Mouse (Mus musculus): ENCODE data around the gene Lamp1.

DNA sequence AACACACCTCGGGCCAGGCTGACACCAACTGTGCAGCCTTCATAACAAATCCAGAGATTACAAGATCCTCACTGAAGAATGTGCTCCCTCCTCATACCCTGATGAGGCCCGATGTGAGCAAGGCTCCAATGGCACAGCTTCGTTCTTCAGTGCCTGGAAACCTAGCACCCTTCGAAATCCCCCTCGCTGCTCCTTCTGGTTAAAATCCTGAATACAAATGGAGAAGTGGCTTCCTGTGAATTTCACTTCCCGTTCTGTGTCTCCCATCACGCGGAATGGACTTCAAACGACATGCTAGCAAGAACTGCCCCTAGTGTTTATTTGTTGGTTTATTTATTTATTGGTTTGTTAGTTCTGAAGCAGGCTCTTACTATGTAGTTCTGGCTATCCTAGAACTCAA is 3.6 kb upstream of the Lamp1 start:
- no peak for TF ChIP-seq POLR2A (IDR thresholded peaks at IDR 0.05; ENCODE audit: borderline replicate concordance, extremely low read depth, insufficient read depth, insufficient read length, poor library complexity, severe bottlenecking)
- no peak for TF ChIP-seq CTCF (IDR thresholded peaks at IDR 0.05; ENCODE audit: borderline replicate concordance, extremely low read depth, insufficient read depth, insufficient read length)
